Mouse (Mus musculus): ENCODE results near the gene Rcan2.

The Rcan2 gene

DNA sequence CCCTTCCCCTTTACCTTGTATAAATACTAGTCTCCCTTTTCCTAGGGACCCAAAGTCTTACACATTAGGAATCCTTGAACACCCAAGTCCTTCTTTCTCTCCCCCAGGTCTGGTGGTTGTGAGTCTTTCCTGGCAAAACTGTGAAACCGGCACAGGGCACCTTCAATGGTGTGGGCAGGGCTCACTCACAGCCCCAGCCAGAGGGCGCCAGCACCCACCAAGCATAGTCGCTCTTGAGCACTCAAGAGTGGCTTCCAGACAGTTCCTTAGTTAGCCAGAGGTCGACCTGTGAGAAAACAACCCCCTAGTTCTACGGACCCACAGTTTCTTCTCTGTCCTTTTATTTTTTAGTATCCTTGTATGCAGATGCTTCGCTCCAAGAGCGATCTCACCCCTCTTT is at the start of gene Rcan2:
Gene Rcan2 (plus strand): TSS at position 275 of the 400 bp plus-strand sequence.
- peak; percentile 32 for DNase-seq (ENCODE audit: low spot score)

DNA sequence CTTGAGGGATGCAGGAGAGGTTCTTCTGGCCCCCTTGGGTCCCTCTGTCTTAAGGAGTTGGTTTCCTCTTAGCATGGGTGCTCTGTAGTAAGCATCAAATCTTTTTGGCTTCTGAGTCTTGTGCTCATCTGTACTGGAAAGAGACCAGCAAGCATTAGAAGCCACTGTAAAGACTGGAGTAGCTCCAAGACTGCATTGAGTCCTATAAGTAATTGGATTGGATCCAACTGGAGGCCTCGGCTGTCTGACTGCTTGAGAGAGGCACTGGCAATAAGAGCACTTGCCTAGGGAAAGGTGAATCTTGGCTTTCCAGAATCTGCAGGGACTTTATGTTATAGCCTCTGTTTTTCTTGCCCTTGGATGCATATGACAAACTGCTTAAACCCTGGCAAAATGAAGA is 48.3 kb upstream of the Rcan2 start:
- no peak for DNase-seq (ENCODE audit: low spot score)

DNA sequence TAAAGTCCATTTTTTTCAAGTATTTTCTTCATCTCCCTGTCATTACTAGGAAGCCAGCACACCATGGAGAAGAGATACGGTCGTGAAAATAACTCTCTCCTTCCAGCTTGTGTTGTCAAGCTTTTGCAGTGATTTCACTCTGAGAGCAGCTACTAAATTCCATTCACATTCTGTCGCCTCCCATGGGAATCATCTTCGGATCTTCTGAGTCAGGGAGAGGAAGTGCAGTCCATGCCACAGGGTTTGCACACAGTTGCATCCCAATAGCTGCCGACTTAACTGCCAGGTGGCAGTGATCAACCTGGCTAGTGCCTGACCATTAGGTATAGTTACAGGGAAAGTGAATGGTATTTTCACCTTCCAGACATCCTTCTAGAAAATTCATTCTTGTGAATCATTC is 46.5 kb upstream of the Rcan2 start:
- no peak for DNase-seq (ENCODE audit: low spot score)

DNA sequence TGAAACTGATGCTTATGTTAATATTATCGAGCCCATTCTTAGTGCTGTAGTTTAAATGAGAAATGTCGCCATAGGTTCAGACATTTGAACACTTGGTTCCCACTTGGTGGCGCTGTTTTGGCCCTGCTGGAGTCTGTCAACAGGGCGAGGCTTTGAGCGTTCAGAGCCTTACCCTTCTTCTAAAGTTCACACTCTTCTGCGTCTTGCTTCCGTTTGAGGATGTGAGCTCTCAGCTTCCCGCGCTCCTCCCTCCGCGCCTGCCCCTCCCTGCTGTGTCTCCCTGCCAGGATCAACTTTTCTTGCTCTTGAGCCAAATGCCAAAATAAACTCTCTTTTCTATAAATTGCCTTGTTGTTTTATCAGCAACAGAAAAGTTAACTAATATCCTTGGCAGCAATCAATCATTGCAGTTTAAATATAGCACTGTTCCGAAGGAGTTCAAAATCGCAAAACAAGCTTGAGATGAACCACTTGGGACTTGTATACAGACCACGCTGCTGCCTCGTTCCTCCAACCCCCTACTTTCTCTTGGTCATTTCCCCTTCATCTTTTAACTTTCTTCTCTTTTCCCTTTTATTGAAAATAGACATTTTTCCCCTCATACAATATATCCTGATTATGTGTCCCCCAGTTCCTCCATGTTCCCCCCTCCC is 42.4 kb upstream of the Rcan2 start:
- DNase-seq (ENCODE audit: low spot score): peak; percentile 4

DNA sequence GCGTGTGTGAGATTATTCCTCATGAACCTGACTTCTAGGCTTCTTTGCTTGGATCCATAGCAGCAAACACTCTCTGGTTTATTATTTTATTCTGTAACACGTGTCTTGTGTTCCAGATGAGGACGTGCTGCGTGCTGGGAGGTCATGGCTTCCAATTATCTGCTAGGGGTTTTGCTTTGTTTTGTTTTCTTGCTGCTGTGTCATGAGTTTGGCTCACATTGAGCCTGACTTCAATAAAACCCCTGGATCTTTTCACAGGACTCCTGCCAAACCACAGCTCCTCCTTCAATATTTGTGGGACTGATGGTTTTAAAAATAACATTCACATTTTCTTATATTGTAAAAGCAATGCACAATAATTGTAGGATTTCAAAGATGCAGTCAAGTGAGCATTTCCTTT is 16.6 kb upstream of the Rcan2 start:
- no peak for DNase-seq (ENCODE audit: low spot score)

DNA sequence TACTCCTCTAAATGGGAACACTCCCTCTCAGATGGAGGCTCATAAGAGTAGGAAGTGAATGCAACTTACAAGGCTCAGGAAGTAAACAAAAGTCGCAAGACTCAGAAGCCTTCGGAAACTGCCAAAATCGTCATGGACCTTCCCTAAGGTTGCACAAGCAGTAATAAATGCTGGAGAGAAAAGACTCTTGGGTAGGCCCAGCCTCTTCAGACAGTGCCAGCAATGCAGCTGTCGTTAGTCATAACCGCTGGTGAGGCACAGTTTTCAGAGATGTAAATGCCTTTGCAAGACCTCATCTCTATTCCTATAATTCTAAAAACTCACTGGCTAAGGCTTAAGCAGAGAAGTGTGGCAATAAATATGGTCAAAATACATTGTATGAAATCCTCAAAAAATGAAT is 12.9 kb upstream of the Rcan2 start:
- DNase-seq (ENCODE audit: low spot score): no peak

DNA sequence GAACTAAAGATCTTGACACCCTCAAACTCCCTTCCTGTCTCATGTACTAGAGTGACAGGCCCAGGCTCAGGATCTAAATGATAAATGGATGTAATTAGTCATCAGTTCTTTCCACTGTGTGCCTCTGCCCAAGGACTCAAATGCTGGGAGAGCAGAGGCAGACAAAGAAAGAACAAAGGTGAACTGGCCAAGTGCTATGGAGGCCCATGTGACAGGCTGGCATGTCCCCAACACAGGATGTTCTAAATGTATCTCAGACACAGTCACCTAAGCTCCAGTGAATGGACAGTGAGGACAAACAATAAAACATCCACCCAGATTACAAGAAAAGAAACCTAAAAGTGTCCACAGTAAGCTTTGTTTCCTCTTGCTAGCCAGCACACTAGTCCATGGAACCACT is 11.8 kb upstream of the Rcan2 start:
- no peak for DNase-seq (ENCODE audit: low spot score)

DNA sequence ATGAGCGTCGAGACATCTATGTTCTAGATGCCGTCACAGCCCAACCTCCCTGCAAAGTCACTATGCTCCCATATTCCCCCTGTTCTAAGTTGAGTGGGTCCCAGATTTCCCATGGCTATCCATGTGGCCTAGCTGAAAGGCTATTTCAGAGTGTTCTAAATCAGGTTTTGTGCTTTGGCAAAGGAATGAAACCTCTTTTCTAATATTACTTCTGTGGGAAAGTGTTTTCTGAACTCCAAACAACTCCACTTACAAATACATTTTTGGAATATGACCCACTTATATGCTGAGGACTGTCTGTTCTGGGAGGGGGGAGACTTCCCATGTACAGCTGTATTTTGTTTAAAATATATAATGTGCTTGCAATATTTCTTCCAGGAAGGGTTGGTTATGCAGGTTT is 9.4 kb upstream of the Rcan2 start:
- no peak for DNase-seq (ENCODE audit: low spot score)

DNA sequence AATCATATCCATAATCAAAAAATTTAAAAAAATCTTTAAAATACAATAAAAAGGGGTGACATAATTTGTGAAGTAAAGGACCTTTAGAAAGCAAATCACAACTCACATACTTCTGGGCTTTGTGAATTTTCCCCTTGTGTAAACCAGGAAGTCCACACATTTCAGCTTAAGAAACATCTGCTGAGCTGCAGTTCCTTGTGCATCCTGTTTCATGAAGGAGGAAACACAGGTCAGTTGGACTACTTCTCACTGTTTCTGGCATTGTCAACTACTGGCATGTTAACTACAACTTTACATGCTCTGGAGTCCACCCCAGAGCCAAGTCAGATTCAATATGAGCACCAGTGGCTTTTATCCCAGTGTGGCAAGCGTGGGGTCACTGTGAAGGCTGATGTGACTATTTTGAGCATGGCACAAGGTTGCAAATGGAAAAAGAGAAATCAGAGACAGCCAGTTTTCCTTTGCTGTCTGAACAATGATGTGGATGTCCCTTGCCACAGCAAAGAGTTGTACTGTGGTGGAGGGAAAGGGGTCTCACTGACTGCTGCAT is 6.3 kb upstream of the Rcan2 start:
- no peak for DNase-seq (ENCODE audit: low spot score)

DNA sequence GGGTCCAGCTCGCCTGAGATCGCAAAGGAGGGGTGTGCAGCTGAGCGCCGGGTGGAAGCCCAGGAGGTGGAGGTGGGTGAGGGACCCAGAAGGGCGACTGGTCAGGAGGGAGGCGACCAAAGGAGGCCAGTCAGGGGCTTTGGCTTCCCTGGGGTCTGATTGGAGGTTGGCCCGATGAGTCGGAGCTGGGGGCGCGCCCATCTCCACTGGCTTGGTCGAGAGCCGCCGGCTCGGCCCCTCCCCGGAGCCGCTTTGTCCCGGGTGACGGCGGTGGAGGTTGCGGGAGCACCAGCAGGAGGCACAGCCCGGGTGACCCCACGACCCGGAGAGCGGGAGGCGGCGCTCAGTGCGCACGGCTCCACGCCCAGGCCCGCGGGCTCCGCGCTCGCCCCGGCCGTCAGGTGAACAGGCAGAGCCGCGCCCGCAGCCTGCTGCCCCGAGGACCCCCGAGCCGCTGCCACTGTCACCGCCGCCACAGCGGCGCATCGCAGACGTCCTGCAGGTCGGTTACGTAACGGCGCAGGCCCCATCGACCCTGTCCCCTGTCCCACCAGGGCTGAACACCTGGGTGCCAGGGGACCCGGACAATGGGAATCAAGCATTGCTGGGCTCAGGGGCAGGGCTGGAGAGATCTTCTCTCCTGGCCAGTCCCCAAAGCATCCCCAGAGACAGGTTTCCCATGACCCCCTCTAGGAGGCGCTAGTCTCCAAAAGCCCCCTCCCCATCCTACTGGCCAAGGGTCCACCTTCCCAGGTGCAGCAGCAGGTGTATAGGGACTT is 633 bp downstream of the Rcan2 start:
- DNase-seq (ENCODE audit: low spot score): peak; percentile 33

DNA sequence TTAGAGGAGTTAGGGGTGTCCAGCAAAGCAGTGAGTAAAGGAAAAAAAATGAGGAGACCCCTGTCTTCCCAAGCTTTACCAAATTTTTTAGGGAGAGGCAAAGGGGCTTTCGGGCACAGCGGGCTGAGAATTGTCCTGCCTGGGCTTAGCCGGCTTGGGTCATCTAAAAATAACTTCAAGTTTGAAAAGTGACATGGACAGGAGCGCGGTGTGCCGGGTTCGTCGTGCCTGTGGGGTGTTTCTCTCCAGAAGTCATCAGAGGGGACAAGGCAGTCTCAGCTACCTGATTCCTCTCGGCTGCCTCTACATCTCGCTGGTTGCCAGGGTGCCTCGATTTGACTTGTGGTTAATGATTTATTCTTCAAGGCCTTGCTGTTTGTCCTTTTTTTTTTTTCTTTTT is 1.3 kb downstream of the Rcan2 start:
- no peak for DNase-seq (ENCODE audit: low spot score)

DNA sequence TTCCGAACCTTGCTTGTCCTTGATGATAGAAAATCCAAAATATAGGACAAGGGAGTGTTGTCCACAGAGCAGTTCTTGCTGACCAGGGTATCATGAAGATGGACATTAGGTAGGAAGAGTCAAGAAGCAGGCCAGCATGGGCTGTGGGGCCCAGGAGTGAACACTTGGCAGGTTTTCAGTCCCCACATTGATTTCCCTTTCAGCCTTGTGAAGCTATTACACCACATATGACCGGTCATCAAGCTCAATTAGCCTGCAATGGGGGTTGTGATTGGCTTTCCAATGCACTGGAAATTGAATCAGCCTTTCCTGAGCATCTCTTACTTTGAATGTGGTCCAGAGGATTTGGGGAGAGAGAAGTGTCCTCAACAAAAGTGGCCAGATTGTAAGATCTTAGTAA is 2.0 kb downstream of the Rcan2 start:
- DNase-seq (ENCODE audit: low spot score): no peak

DNA sequence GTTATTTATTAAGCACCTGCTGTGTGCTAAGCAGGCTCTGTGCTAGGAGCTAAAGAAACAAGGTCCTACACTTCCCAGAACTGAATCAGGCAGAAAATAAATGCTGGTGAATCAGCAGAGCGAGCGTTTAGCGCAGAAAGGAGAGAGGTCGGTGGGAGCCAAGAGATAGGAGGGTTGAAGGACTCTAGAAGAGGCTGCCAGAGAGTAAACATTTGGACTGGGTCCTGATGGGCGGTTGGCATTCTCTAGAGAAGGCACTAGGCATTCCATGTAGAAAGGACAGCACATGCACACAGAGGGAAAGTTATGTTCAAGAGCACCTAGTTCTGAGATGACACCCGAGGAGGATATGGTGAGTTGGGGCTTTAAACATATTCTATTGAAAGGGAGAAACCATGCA is 2.6 kb downstream of the Rcan2 start:
- no peak for DNase-seq (ENCODE audit: low spot score)

DNA sequence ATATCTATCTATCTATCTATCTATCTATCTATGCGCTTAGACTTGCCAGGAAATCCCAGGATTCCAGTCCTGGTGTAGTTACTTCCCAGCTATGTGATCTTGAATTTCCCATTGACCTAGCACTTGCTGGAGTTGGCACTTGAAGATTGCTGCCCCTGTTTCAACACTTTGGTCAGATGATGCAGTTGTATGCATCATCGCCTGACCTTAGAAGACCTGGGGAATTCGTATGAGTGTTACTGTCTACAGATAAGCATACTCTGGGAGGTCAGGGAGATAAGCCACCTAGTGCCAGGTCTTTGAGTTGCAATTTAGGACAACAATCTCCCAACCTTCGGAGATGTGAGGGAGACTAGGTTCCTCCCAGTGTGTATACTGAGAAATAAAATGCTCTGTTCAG is 5.7 kb downstream of the Rcan2 start:
- no peak for DNase-seq (ENCODE audit: low spot score)

DNA sequence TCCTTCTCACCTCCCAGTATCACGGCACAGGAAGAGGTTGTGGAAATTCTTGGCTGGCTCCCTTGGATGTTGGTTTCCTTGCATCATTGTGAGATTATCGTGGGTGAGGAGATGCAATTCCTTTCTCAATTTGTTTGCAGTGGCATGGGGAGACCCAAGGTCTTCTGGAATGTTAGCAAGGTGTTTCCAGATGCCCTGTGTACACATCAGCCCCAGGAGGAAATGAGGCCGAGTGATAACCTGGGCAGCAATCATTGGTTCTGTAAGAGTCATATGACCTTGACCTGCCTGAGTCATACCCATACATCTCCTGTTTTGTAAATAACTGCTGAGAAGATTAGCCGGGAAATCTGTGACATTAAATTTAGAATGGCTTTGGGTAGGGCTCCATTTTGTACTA is 10.3 kb downstream of the Rcan2 start:
- DNase-seq (ENCODE audit: low spot score): no peak

DNA sequence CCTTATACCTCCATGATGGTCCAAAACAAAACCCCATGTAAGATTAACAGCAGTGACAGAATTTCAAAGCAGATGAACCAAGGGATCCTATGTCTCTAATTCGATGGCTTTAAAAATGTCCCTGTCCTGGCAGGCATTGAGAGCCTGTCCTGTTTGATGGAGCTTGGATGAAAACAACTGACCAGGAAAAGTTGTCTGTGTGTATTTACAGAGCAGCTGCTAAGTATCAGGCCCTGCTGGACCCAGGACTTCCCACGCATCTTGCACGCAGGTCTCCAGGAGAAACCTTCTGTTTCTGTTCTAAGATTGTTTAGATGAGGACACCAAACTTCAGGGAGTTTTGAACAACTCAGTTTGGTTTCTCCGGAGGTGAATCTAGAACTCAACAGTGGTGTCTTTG is 14.2 kb downstream of the Rcan2 start:
- DNase-seq (ENCODE audit: low spot score): no peak

DNA sequence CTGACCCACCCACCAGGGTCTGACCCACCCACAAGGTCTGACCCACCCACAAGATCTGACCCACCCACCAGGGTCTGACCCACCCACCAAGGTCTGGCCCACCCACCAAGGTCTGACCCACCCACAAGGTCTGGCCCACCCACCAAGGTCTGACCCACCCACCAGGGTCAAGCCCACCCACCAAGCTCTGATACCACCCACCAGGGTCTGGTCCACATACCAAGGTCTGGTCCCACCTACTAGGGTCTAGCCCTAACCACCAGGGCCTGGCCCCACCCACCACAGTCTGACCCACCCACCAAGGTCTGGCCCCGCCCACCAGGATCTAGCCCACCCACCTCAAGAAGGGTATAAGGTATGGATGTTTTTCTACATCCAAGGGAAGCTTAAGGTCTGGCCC is 15.3 kb downstream of the Rcan2 start:
- DNase-seq (ENCODE audit: low spot score): no peak

DNA sequence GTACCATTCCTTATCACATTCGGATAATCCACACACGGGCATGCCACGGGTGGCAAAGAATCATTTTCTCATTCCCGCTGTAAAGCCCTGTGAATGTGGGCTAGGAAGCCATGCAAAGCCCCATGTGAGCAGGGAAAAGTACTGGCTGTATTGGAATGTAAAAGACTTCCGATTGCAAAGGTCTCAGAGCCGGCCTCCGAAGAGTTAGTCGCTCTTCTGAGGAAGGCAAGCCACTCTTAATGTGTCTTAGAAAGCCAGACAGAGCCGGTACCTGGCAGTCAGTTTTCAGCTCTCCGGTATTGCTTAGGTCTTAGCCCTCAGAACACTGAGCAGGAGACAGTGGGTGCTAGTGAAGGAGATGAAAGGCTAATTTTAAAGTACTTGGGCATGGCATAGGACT is 16.0 kb downstream of the Rcan2 start:
- DNase-seq (ENCODE audit: low spot score): no peak

DNA sequence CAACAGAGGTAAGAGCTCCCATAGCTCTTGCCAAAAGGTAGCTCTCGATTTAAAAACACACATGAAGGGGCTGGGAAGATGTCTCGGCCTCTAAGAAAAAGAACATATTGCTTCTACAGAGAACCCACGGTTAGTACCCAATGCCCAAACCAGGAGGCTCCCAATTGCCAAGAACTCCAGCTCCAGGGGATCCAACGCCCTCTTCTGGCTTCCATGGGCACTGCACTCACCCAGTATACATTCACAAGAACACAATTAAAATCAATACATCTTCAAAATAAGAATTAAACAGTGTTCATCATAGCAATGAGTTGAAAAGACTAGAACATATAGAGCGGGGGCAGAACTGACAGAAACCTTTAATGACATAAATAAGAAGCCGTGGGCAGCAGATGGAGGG is 17.2 kb downstream of the Rcan2 start:
- no peak for DNase-seq (ENCODE audit: low spot score)

DNA sequence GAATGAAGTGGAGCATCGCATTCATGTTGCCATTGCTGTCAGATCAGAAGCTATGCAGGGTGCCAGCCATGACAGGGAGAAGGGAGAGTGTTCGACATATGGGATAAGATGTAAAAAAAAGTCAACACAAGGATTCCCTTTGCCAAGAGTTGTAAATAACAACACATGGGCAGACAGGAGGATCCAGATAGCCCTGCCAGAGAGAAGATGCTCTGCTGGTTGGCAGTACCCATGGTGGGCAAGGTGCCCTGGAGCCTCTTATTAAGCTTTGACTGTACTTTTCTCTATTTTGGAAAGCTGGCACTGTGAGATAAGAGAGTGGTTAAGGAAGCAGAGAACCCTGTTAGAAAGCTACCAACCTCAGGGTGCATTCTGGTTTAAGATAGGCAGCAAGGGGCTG is 19.8 kb downstream of the Rcan2 start:
- no peak for DNase-seq (ENCODE audit: low spot score)

DNA sequence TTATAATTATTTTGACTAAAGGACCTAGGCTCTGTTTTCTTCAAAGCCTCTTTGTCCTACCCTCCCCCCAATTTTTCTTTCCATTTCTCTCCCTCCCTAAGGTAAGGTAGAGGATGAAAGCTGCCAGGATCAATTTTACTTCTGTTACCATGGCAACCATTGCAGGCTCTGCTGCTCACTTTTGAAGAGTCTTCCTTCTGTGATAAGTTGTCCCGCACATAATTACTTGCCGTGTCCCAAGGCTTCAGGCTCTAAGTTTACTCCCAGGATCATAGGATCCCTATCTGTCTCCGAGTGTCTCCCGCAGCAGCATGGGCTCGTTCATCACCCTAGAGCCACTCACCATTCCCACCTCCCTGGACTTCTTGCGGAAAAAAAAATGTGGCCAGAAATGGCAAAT is 21.1 kb downstream of the Rcan2 start:
- DNase-seq (ENCODE audit: low spot score): no peak

DNA sequence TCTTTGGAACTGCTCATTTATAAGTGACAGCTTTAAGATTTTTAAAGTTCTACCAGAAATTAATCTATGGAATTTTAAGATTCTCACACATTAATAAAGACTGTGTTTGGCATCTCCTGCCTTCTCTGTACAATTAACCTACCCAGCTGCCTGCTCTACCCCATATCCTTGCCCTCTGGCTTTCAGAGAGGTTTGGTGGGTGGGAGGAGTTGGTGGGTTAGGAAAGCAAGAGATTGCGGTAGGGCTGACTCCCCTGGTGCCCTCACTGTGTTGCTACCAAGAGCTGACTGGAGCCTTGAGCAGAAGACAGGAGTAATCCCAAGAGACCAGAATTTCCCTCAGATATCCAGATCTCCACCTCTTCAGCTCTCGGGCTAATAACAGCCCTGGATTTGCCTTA is 21.5 kb downstream of the Rcan2 start:
- DNase-seq (ENCODE audit: low spot score): no peak

DNA sequence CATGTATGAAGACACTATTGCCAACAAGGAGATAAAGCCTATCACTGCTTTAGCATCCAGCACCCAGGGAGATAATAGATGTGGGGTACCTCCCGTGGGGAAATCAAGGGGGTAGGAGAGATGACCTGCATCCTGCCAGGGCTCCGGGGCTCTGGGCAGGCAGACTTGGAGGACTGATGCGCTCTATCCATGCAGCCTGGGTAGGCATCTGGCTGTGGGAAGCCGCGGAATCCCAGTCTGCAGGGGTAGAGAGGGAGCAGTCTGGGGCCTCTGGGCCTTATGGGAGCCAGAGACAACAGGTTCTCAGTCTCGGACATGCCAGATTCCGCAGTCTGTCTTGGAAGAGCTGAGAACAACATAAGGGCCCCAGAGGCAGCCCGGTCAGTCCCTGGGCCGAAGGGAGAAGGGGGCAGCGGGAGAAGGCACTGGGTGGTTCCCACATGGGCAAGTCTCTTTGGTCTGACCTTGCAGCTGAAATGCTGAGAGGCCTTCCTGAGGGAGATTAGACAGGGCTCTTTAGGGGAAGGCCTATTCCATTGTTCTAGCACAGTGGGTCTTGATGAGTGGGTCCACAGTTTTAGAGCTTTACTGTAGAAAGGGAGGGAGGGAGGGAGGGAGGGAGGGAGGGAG is 23.7 kb downstream of the Rcan2 start:
- DNase-seq (ENCODE audit: low spot score): no peak

All from urinary bladder, postnatal 25 days (tissue).